Mouse (Mus musculus) splenic B cell, adult 2 months (primary cell): ENCODE data around the gene Nck2.
"Not testable (repeated sequence)": the region's sequence is repeated elsewhere in the genome, so short reads cannot be mapped to it uniquely, and the experiment has no call there.

Experiments used
- DNase-seq: peaks from one replicate; pipeline ENCODE4 v3.0.0-alpha.2; 2011; ENCODE audit warnings: low read depth, low spot score
- H3K27me3 ChIP-seq: 2 replicates; pipeline ENCODE4 v1.6.1; 2012; ENCODE audit warnings: mild to moderate bottlenecking, low read length, moderate library complexity, mixed read lengths; ENCODE audit not compliant: control insufficient read depth, poor library complexity, insufficient read depth, severe bottlenecking
- H3K36me3 ChIP-seq: 2 replicates; pipeline ENCODE4 v1.6.1; 2012; ENCODE audit warnings: mild to moderate bottlenecking, low read length, moderate library complexity, mixed read lengths; ENCODE audit not compliant: control insufficient read depth, poor library complexity, insufficient read depth, severe bottlenecking

The Nck2 gene

GRCm38 (mm10) chr1:43537021-43537420 lies 92.6 kb downstream of the Nck2 start:
- H3K36me3 ChIP-seq = no peaks in the 10 kb centered on the region

DNA sequence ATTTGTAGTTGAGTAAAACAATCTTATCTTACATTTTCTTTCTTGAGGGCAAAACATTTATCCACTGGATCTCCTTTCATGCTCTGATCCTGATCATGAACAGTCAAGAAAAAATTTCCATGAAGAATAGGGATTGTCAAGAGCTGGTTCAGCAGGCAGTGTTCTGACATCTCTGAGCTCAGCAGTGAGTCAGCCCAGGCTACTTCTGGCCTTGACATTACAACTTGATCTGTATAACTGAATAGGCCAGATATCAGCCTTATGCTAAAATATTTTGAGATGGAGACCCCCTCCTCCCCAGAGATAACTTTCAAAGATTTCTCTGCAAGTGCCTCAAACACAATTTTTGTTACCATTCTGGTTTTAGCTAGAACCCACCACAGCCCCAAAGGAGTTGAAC lies 93.1 kb downstream of the Nck2 start:
- Histone ChIP-seq H3K36me3 (no peaks in the 10 kb centered on the region), H3K27me3 (no peaks in the 10 kb centered on the region)
- no peak for DNase-seq

More at GRCm38 (mm10) chr1:43537021-43537420, 92.6 kb downstream of the Nck2 start:
- no peaks in the 10 kb centered on the region for H3K27me3 ChIP-seq
- no peak for DNase-seq

DNA sequence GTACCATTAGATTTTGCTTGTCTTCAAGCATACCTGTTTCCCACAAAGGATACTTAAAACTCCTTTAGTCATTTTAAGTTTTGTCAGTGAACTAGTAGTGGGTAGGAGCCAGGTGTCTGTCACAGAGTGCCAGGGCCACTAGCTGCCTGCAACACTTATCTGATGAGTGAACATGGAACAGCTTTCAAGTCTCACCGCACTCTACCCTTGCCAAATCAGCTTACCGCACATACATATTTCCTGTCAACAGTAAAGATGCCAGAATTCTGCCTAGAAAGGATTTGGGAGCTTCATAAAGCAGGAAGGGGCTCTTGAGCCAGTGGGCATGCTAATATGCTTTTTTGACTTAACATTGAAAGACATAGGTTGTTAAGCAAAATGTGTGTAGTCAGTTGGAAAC lies 94.3 kb downstream of the Nck2 start:
- no peak for DNase-seq
- H3K36me3 ChIP-seq = no peaks in the 10 kb centered on the region
- H3K27me3 ChIP-seq = no peaks in the 10 kb centered on the region

DNA sequence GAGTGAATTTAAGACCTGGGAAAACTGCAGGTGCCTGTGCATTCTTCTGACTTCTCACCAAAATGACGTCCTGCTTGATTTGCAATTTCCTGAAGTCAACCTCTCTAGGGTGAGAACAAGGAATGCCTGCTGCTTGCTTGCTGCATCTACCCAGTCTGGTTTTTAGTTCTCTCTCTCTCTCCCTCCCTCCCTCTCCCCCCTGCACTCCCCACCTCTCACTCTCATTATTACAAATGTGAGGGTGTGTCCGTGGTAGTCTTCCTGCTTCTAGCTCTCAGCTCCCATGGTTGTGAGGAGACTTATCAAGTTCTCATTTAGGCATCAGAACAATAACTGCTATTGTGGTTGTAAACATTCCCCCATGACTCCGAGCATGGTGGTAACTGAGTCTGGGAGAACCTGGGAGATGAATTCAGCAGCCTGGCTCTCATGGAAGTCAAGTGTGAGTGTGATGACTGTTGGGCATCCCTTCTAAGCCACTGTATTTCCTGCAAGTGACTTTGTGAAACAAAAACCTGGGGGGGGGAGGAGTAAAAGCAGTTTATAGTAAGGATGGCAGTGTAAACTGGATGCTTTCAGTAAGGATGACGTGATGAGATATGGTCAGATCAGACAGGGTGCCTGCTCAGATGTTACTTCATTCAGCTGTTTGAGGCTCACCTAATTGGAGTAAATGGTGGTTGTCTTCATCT lies 95.5 kb downstream of the Nck2 start:
- Histone ChIP-seq H3K27me3 (no peaks in the 10 kb centered on the region), H3K36me3 (no peaks in the 10 kb centered on the region)
- no peak for DNase-seq

- H3K36me3 ChIP-seq = no peaks in the 10 kb centered on the region
- H3K27me3 ChIP-seq = no peaks in the 10 kb centered on the region
- peak; percentile 48 for DNase-seq
These were observed 98.0 kb downstream of the Nck2 start for GRCm38 (mm10) chr1:43542339-43542738.

DNA sequence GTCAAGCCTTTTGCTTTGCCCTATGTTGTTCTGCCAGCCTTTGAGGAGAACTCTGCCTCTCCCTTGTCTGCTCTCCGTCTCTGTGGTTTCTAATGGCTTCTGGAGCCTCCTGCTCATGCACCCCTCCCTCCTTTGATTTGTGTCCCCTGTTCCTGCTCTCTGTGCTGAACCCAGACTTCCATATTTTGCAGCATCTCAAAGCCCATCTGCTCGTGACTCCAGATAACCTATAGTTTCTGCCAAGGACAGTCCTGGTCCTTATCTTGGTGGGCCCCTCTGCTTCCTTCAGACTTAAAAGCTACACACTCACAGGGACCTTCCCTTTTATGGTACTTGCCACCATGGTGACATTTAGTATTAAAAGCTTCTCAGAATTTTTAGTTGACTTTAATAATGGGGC lies 103.3 kb downstream of the Nck2 start:
- no peak for DNase-seq
- Histone ChIP-seq H3K27me3 (no peaks in the 10 kb centered on the region), H3K36me3 (no peaks in the 10 kb centered on the region)

DNA sequence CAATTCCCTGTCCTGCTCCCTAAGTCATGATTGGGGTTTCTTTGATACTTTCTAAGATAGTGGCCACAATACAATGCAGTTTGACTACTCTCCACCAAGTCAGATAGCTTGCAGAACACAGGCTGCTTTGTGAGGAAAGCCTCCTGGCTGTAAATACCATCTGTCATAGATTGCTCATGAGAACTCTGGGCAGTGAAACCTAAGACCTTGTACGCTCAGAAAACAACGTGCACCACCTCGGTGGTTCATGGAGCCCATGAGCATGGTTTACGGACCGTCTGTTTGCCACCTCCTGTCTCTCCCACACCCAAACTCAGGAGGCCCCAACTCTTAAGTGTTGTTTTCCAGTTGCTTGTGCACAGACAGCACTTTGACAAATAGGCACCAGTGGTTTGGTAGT lies 104.4 kb downstream of the Nck2 start:
- Histone ChIP-seq H3K27me3 (no peaks in the 10 kb centered on the region), H3K36me3 (0 out of 2 replicates have a peak, but pooled peaks cover 2% of the 10 kb centered on the region)
- DNase-seq = no peak

DNA sequence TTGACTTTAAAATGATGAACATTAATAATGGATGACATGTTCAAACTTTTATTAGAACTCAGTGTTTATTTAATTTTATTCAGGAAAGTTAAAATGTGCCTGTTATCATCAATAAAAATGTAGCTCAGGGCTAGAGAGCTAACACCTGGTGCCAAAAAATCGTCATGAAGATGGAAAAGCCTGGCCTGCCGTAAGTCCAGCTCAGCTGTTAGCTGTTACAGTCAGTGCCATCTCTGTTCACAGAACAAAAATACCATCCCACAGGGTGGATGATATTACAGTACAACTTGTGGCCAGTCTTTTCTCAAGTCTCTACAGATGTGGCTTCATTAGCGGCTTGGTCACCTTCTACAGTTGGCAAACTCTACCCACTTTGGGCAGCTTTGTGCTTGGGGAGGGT lies 106.1 kb downstream of the Nck2 start:
- no peaks in the 10 kb centered on the region for H3K27me3 ChIP-seq
- DNase-seq = no peak
- H3K36me3 ChIP-seq = 0 out of 2 replicates have a peak, but pooled peaks cover 2% of the 10 kb centered on the region

GRCm38 (mm10) chr1:43553989-43554679 lies 109.8 kb downstream of the Nck2 start:
- not testable (repeated sequence) for H3K27me3 ChIP-seq, H3K36me3 ChIP-seq, DNase-seq

DNA sequence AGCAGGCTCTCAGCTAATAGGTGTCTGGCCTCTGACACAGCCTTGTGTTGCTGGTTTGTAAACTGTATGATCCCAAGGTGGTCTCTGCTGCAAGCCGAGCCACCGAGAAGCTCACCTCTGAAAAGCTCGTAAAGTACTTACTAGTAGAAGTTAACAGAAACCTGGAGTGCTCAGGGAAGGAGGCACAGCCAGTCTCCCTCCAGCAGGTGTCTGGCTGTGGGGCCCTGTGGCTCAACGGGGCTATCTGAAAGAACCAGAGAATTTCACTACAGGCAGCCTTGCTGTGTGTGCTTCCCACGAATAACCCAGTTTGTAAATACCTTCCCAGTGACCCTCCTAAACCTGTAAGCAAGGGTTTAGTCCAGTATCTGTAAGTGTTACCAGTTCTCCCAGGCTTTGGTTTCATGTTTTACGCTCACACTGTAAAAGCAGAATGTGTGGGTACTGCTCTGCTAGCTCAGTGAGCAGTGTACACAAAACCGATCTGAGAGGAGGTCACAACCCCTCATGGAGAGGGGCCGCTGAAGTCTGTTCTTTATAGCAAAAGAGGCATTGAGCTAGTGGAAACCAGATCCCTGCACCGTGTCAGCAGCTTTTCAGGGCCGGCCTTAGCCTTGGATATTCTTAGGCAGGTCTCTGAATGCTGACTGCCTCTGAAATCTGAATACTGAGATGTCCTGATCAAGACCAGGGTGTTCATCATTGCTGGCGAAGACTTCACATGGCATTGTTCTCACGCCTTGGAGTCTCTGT lies 111.0 kb downstream of the Nck2 start:
- no peaks in the 10 kb centered on the region for H3K27me3 ChIP-seq
- DNase-seq = no peak
- peaks cover 2% of the 10 kb centered on the region; the same call in 1 of the 2 replicates for H3K36me3 ChIP-seq

GRCm38 (mm10) chr1:43558329-43558728 lies 114.0 kb downstream of the Nck2 start:
- DNase-seq = no peak
- Histone ChIP-seq H3K27me3 (no peaks in the 10 kb centered on the region), H3K36me3 (no peaks in the 10 kb centered on the region; the same call in 1 of the 2 replicates)

- Histone ChIP-seq H3K36me3 (no peaks in the 10 kb centered on the region; the same call in 1 of the 2 replicates), H3K27me3 (no peaks in the 10 kb centered on the region)
- DNase-seq = no peak
These were observed 114.8 kb downstream of the Nck2 start for GRCm38 (mm10) chr1:43559043-43559692.

GRCm38 (mm10) chr1:43561085-43561484 lies 116.7 kb downstream of the Nck2 start:
- Histone ChIP-seq H3K27me3 (no peaks in the 10 kb centered on the region), H3K36me3 (no peaks in the 10 kb centered on the region; the same call in 1 of the 2 replicates)
- no peak for DNase-seq

DNA sequence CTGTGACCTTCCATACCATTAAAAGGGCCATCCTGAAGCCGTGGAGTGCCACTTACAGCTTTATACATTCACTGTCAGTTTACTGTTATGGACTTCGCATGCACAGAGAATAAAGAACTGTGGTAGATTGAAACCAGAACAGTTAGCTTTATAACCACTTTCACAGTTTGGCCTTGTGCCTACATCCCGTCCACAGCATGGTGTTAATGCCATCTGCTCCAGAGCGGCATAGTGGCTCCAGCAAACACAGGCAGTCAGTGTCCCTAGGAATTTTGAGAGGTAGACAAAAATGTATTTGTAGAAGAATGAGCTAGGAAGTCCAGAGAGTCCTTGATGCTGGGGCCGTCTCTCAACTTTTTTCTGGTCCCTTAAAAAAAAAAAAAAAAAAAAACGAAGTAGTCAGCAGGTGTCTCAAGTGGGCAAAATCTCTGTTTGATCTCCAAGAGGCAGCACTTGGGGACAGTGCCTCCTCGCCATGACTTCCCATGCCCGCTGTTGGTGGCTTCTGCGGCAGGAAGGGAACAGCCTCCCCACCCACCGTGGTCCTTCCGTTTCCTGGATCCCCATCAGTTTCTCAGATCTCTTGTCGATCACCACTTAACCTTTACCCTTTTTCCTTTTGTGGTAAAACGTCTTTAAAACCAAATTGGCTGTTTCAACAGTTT lies 117.8 kb downstream of the Nck2 start:
- Histone ChIP-seq H3K27me3 (no peaks in the 10 kb centered on the region), H3K36me3 (no peaks in the 10 kb centered on the region; the same call in 1 of the 2 replicates)
- DNase-seq = no peak
